Mouse (Mus musculus): Measurements from ENCODE around the gene Rbfox1. TPM values are rescaled to one million over a fixed set of nuclear protein-coding genes. Genes with fewer than 3 reads are reported as not detected.

Gene Rbfox1
- polyA plus RNA-seq, 1 experiment from 2014 or later, result 2.2 TPM

GRCm38 (mm10) chr16:6889221-6889620 lies 1004.1 kb downstream of the Rbfox1 start:
- H3K4me2 ChIP-seq, result no peak overlapping the region
- no peaks in the 10 kb centered on the region for H3K36me3 ChIP-seq
- no peak for ATAC-seq (ENCODE audit: borderline replicate concordance, extremely low read depth, low FRiP score, low TSS enrichment)
- H3K27me3 ChIP-seq, result no peaks in the 10 kb centered on the region
- peaks cover 6% of the 10 kb centered on the region for H3K4me1 ChIP-seq
- WGBS, result 35% methylated on average over 4 of the region's 4 CpGs
- no peak overlapping the region for H3K27ac ChIP-seq
- no peak overlapping the region for H3K9ac ChIP-seq
- no peaks in the 10 kb centered on the region for H3K9me3 ChIP-seq
- H3K4me3 ChIP-seq, result no peak overlapping the region

- Histone ChIP-seq H3K36me3 (no peaks in the 10 kb centered on the region), H3K27me3 (no peaks in the 10 kb centered on the region), H3K27ac (no peak overlapping the region), H3K9me3 (no peaks in the 10 kb centered on the region), H3K4me3 (no peak overlapping the region), H3K4me1 (no peaks in the 10 kb centered on the region), H3K4me2 (no peak overlapping the region), H3K9ac (no peak overlapping the region)
- no peak for ATAC-seq (ENCODE audit: borderline replicate concordance, extremely low read depth, low FRiP score, low TSS enrichment)
- 51% methylated on average over 6 of the region's 6 CpGs for WGBS
Observed at GRCm38 (mm10) chr16:6897734-6898133, 1012.6 kb downstream of the Rbfox1 start.

- no peak for ATAC-seq (ENCODE audit: borderline replicate concordance, extremely low read depth, low FRiP score, low TSS enrichment)
Observed at GRCm38 (mm10) chr16:6900006-6900405, 1014.9 kb downstream of the Rbfox1 start.

GRCm38 (mm10) chr16:6904984-6905383 lies 1019.8 kb downstream of the Rbfox1 start:
- Histone ChIP-seq H3K4me1 (no peaks in the 10 kb centered on the region), H3K9ac (no peak overlapping the region), H3K4me2 (no peak overlapping the region), H3K27ac (no peak overlapping the region), H3K9me3 (no peaks in the 10 kb centered on the region), H3K36me3 (no peaks in the 10 kb centered on the region), H3K27me3 (no peaks in the 10 kb centered on the region), H3K4me3 (no peak overlapping the region)
- ATAC-seq (ENCODE audit: borderline replicate concordance, extremely low read depth, low FRiP score, low TSS enrichment), result no peak
- WGBS, result 57% methylated on average over 4 of the region's 4 CpGs

More at GRCm38 (mm10) chr16:6900006-6900405, 1014.9 kb downstream of the Rbfox1 start:
- 40% methylated on average over 2 of the region's 2 CpGs for WGBS
- Histone ChIP-seq H3K4me1 (no peaks in the 10 kb centered on the region), H3K9me3 (no peaks in the 10 kb centered on the region), H3K36me3 (no peaks in the 10 kb centered on the region), H3K4me2 (no peak overlapping the region), H3K4me3 (no peak overlapping the region), H3K27ac (no peak overlapping the region), H3K27me3 (no peaks in the 10 kb centered on the region), H3K9ac (no peak overlapping the region)

- no peak for ATAC-seq (ENCODE audit: borderline replicate concordance, extremely low read depth, low FRiP score, low TSS enrichment)
- Histone ChIP-seq H3K27ac (no peak overlapping the region), H3K4me2 (no peak overlapping the region), H3K9ac (no peak overlapping the region), H3K4me3 (no peak overlapping the region), H3K27me3 (no peaks in the 10 kb centered on the region), H3K4me1 (no peaks in the 10 kb centered on the region), H3K36me3 (no peaks in the 10 kb centered on the region), H3K9me3 (no peaks in the 10 kb centered on the region)
- 71% methylated on average over 2 of the region's 2 CpGs for WGBS
Observed at GRCm38 (mm10) chr16:6906001-6906400, 1020.8 kb downstream of the Rbfox1 start.

GRCm38 (mm10) chr16:6907550-6907949 lies 1022.4 kb downstream of the Rbfox1 start:
- H3K4me3 ChIP-seq, result no peak overlapping the region
- H3K27me3 ChIP-seq, result no peaks in the 10 kb centered on the region
- H3K9ac ChIP-seq, result no peak overlapping the region
- no peak for ATAC-seq (ENCODE audit: borderline replicate concordance, extremely low read depth, low FRiP score, low TSS enrichment)
- 38% methylated on average over 6 of the region's 6 CpGs for WGBS
- H3K27ac ChIP-seq, result no peak overlapping the region
- H3K36me3 ChIP-seq, result no peaks in the 10 kb centered on the region
- H3K4me1 ChIP-seq, result no peaks in the 10 kb centered on the region
- no peaks in the 10 kb centered on the region for H3K9me3 ChIP-seq
- H3K4me2 ChIP-seq, result no peak overlapping the region

- 63% methylated on average over 4 of the region's 4 CpGs for whole genome bisulfite sequencing
Observed at GRCm38 (mm10) chr16:6914531-6914930, 1029.4 kb downstream of the Rbfox1 start.

GRCm38 (mm10) chr16:6918641-6919040 lies 1033.5 kb downstream of the Rbfox1 start:
- WGBS, result 21% methylated on average over 3 of the region's 3 CpGs
- H3K9ac ChIP-seq, result no peak overlapping the region
- ATAC-seq (ENCODE audit: borderline replicate concordance, extremely low read depth, low FRiP score, low TSS enrichment), result no peak

More at GRCm38 (mm10) chr16:6914531-6914930, 1029.4 kb downstream of the Rbfox1 start:
- Histone ChIP-seq H3K9me3 (no peaks in the 10 kb centered on the region), H3K36me3 (no peaks in the 10 kb centered on the region), H3K27me3 (no peaks in the 10 kb centered on the region), H3K4me3 (no peak overlapping the region), H3K4me1 (no peaks in the 10 kb centered on the region), H3K9ac (no peak overlapping the region), H3K27ac (no peak overlapping the region), H3K4me2 (no peak overlapping the region)
- ATAC-seq (ENCODE audit: borderline replicate concordance, extremely low read depth, low FRiP score, low TSS enrichment), result no peak

GRCm38 (mm10) chr16:6919681-6920080 lies 1034.5 kb downstream of the Rbfox1 start:
- 25% methylated on average over 5 of the region's 5 CpGs for WGBS
- no peaks in the 10 kb centered on the region for H3K4me1 ChIP-seq
- no peak for ATAC-seq (ENCODE audit: borderline replicate concordance, extremely low read depth, low FRiP score, low TSS enrichment)
- H3K27me3 ChIP-seq, result no peaks in the 10 kb centered on the region
- no peak overlapping the region for H3K9ac ChIP-seq
- no peak overlapping the region for H3K4me2 ChIP-seq
- H3K27ac ChIP-seq, result no peak overlapping the region
- no peak overlapping the region for H3K4me3 ChIP-seq
- H3K36me3 ChIP-seq, result no peaks in the 10 kb centered on the region
- H3K9me3 ChIP-seq, result no peaks in the 10 kb centered on the region

More at GRCm38 (mm10) chr16:6918641-6919040, 1033.5 kb downstream of the Rbfox1 start:
- Histone ChIP-seq H3K27ac (no peak overlapping the region), H3K4me2 (no peak overlapping the region), H3K4me1 (no peaks in the 10 kb centered on the region), H3K36me3 (no peaks in the 10 kb centered on the region), H3K4me3 (no peak overlapping the region), H3K27me3 (no peaks in the 10 kb centered on the region), H3K9me3 (no peaks in the 10 kb centered on the region)

- no peak overlapping the region for H3K4me2 ChIP-seq
- no peak overlapping the region for H3K27ac ChIP-seq
- H3K4me1 ChIP-seq, result no peaks in the 10 kb centered on the region
- H3K36me3 ChIP-seq, result no peaks in the 10 kb centered on the region
- ATAC-seq (ENCODE audit: borderline replicate concordance, extremely low read depth, low FRiP score, low TSS enrichment), result no peak
- WGBS, result 70% methylated on average over 2 of the region's 2 CpGs
- no peaks in the 10 kb centered on the region for H3K9me3 ChIP-seq
- no peaks in the 10 kb centered on the region for H3K27me3 ChIP-seq
- no peak overlapping the region for H3K9ac ChIP-seq
- H3K4me3 ChIP-seq, result no peak overlapping the region
Observed at GRCm38 (mm10) chr16:6927661-6928060, 1042.5 kb downstream of the Rbfox1 start.

- H3K27ac ChIP-seq, result no peak overlapping the region
- no peak overlapping the region for H3K4me2 ChIP-seq
- no peak for ATAC-seq (ENCODE audit: borderline replicate concordance, extremely low read depth, low FRiP score, low TSS enrichment)
- no peaks in the 10 kb centered on the region for H3K36me3 ChIP-seq
- no peaks in the 10 kb centered on the region for H3K9me3 ChIP-seq
- H3K4me3 ChIP-seq, result no peak overlapping the region
- H3K4me1 ChIP-seq, result no peaks in the 10 kb centered on the region
- H3K27me3 ChIP-seq, result no peaks in the 10 kb centered on the region
- WGBS, result 40% methylated on average over 3 of the region's 3 CpGs
- H3K9ac ChIP-seq, result no peak overlapping the region
Observed at GRCm38 (mm10) chr16:6930795-6931194, 1045.6 kb downstream of the Rbfox1 start.

- ATAC-seq (ENCODE audit: borderline replicate concordance, extremely low read depth, low FRiP score, low TSS enrichment), result no peak
- H3K4me2 ChIP-seq, result no peak overlapping the region
- no peaks in the 10 kb centered on the region for H3K27me3 ChIP-seq
- H3K9me3 ChIP-seq, result no peaks in the 10 kb centered on the region
- WGBS, result 70% methylated on average over 6 of the region's 6 CpGs
- no peak overlapping the region for H3K4me3 ChIP-seq
- no peak overlapping the region for H3K9ac ChIP-seq
- no peaks in the 10 kb centered on the region for H3K36me3 ChIP-seq
- H3K4me1 ChIP-seq, result no peaks in the 10 kb centered on the region
- no peak overlapping the region for H3K27ac ChIP-seq
Observed at GRCm38 (mm10) chr16:6946151-6946550, 1061.0 kb downstream of the Rbfox1 start.

- H3K9ac ChIP-seq, result no peak overlapping the region
- H3K4me3 ChIP-seq, result no peak overlapping the region
- H3K27ac ChIP-seq, result no peak overlapping the region
- 71% methylated on average over 2 of the region's 2 CpGs for WGBS
- H3K27me3 ChIP-seq, result no peaks in the 10 kb centered on the region
- H3K36me3 ChIP-seq, result no peaks in the 10 kb centered on the region
- no peaks in the 10 kb centered on the region for H3K4me1 ChIP-seq
- H3K4me2 ChIP-seq, result no peak overlapping the region
- ATAC-seq (ENCODE audit: borderline replicate concordance, extremely low read depth, low FRiP score, low TSS enrichment), result no peak
- no peaks in the 10 kb centered on the region for H3K9me3 ChIP-seq
Observed at GRCm38 (mm10) chr16:6949666-6950065, 1064.5 kb downstream of the Rbfox1 start.
